Mouse (Mus musculus) ES-E14 (cell line): ENCODE results near the gene Fbln2.

Experiments used
- CHD2 ChIP-seq: IDR thresholded peaks from 2 replicates; pipeline ENCODE4 v1.6.1; 2014; ENCODE audit warnings: mild to moderate bottlenecking, low read depth, low read length, inconsistent platforms
- HCFC1 ChIP-seq: IDR thresholded peaks from 2 replicates; pipeline ENCODE4 v1.6.1; 2012; ENCODE audit warnings: low read length, inconsistent platforms, borderline replicate concordance; ENCODE audit not compliant: insufficient read depth
- MAFK ChIP-seq: IDR thresholded peaks from 2 replicates; pipeline ENCODE4 v1.6.1; 2014; ENCODE audit warnings: mild to moderate bottlenecking, low read depth, low read length, inconsistent platforms; ENCODE audit not compliant: insufficient read depth
- ZNF384 ChIP-seq: IDR thresholded peaks from 2 replicates; pipeline ENCODE4 v1.6.1; 2012; ENCODE audit warnings: low read depth, low read length, inconsistent platforms

DNA sequence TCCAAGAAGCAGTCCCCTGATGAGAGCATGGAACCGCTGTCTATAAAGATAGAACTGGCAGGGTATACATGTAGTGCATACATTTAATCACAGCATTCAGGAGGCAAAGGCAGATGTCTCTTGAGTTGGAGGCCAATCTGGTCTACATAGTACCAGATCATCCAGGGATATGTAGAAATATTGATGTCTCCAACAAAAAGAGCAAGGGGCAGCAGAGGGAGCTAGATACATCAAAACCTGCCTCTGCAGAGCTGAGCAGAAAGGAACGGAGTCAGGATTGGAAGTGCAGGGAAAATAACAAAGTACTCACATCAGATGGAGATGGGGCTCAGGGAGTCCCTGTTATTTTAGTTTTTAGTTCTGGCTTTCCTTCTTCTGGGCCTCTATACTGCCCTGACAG is 47.7 kb upstream of the Fbln2 start:
- TF ChIP-seq MAFK (no peak), ZNF384 (no peak), CHD2 (no peak), HCFC1 (no peak)
